Mouse (Mus musculus): ENCODE measurements around the gene Mab21l3.
A peak's percentile ranks its signal among the peaks of the same experiment; 100 is the strongest.
"Not testable (repeated sequence)": the region's sequence is repeated elsewhere in the genome, so short reads cannot be mapped to it uniquely, and the experiment has no call there.

Gene Mab21l3

GRCm38 (mm10) chr3:101839327-101839726, 9.4 kb downstream of the Mab21l3 start:
- no peak for DNase-seq

GRCm38 (mm10) chr3:101836971-101837370, 11.8 kb downstream of the Mab21l3 start:
- DNase-seq: no peak

GRCm38 (mm10) chr3:101836532-101836931, 12.2 kb downstream of the Mab21l3 start:
- DNase-seq: no peak

GRCm38 (mm10) chr3:101836045-101836444, 12.7 kb downstream of the Mab21l3 start:
- DNase-seq: peak; percentile 78

- DNase-seq: peak; percentile 34
These were observed 17.4 kb downstream of the Mab21l3 start for GRCm38 (mm10) chr3:101831189-101831858.

- DNase-seq: no peak
These were observed 18.7 kb downstream of the Mab21l3 start for GRCm38 (mm10) chr3:101829881-101830616.

GRCm38 (mm10) chr3:101828595-101828994, 20.2 kb downstream of the Mab21l3 start:
- no peak for DNase-seq

- DNase-seq: no peak
These were observed 21.5 kb downstream of the Mab21l3 start for GRCm38 (mm10) chr3:101827220-101827715.

GRCm38 (mm10) chr3:101824338-101824737, 24.4 kb downstream of the Mab21l3 start:
- DNase-seq: no peak

- DNase-seq: no peak
These were observed 26.7 kb downstream of the Mab21l3 start for GRCm38 (mm10) chr3:101822052-101822451.

- not testable (repeated sequence) for DNase-seq
These were observed 28.1 kb downstream of the Mab21l3 start for GRCm38 (mm10) chr3:101820708-101821107.

GRCm38 (mm10) chr3:101816006-101816405, 32.8 kb downstream of the Mab21l3 start:
- DNase-seq: no peak

- no peak for DNase-seq
These were observed 34.0 kb downstream of the Mab21l3 start for GRCm38 (mm10) chr3:101814790-101815189.

- peak; percentile 74 for DNase-seq
These were observed 36.3 kb downstream of the Mab21l3 start for GRCm38 (mm10) chr3:101812341-101812962.

- no peak for DNase-seq
These were observed 36.8 kb downstream of the Mab21l3 start for GRCm38 (mm10) chr3:101811931-101812330.

GRCm38 (mm10) chr3:101807646-101808045, 41.1 kb downstream of the Mab21l3 start:
- DNase-seq: no peak

- DNase-seq: peak; percentile 19
These were observed 41.8 kb downstream of the Mab21l3 start for GRCm38 (mm10) chr3:101806941-101807340.

GRCm38 (mm10) chr3:101806149-101806548, 42.6 kb downstream of the Mab21l3 start:
- peak; percentile 93 for DNase-seq

- no peak for DNase-seq
These were observed 43.2 kb downstream of the Mab21l3 start for GRCm38 (mm10) chr3:101805562-101806004.

GRCm38 (mm10) chr3:101804971-101805561, 43.7 kb downstream of the Mab21l3 start:
- no peak for DNase-seq

GRCm38 (mm10) chr3:101804331-101804730, 44.4 kb downstream of the Mab21l3 start:
- DNase-seq: no peak

GRCm38 (mm10) chr3:101803764-101804163, 45.0 kb downstream of the Mab21l3 start:
- DNase-seq: no peak

- DNase-seq: no peak
These were observed 46.0 kb downstream of the Mab21l3 start for GRCm38 (mm10) chr3:101802746-101803145.

Measured in lung, postnatal 14 days (tissue).